Mouse (Mus musculus) ES-Bruce4 (cell line): ENCODE measurements around the gene Lsm2. TPM values are rescaled to one million over a fixed set of nuclear protein-coding genes. Genes with fewer than 3 reads are reported as not detected.
"Not testable (repeated sequence)": the region's sequence is repeated elsewhere in the genome, so short reads cannot be mapped to it uniquely, and the experiment has no call there.

Experiments
- H3K27ac ChIP-seq: 2 replicates; pipeline ENCODE4 v1.5.1; 2012; ENCODE audit warnings: low read length, inconsistent platforms; ENCODE audit not compliant: insufficient read depth
- H3K27me3 ChIP-seq: 2 replicates; pipeline ENCODE4 v1.6.1; 2012; ENCODE audit warnings: mild to moderate bottlenecking, low read length, inconsistent platforms; ENCODE audit not compliant: control insufficient read depth, poor library complexity, insufficient read depth, severe bottlenecking
- H3K36me3 ChIP-seq: 2 replicates; pipeline ENCODE4 v1.6.1; 2012; ENCODE audit warnings: inconsistent platforms, mild to moderate bottlenecking, low read length, moderate library complexity; ENCODE audit not compliant: control insufficient read depth, poor library complexity, insufficient read depth, severe bottlenecking
- H3K4me1 ChIP-seq: one replicate; pipeline ENCODE4 v1.8.1; 2011; ENCODE audit warnings: low read length; ENCODE audit not compliant: control insufficient read depth, insufficient read depth
- H3K4me3 ChIP-seq: 2 replicates; pipeline ENCODE4 v1.5.1; 2011; ENCODE audit warnings: low read depth, mild to moderate bottlenecking, low read length
- H3K9ac ChIP-seq: 2 replicates; pipeline ENCODE4 v1.6.1; 2012; ENCODE audit warnings: low read depth, mild to moderate bottlenecking, inconsistent platforms; ENCODE audit not compliant: poor library complexity, severe bottlenecking
- H3K9me3 ChIP-seq: replicated peaks from 2 replicates; pipeline ENCODE4 v1.6.1; 2012; ENCODE audit warnings: mild to moderate bottlenecking, low read length, inconsistent platforms; ENCODE audit not compliant: control insufficient read depth, poor library complexity, insufficient read depth, severe bottlenecking
- CTCF ChIP-seq: IDR thresholded peaks from one replicate; pipeline ENCODE4 v1.8.1; 2011; ENCODE audit warnings: low read depth, low read length
- EP300 ChIP-seq: IDR thresholded peaks from 2 replicates; pipeline ENCODE4 v1.6.1; 2011; ENCODE audit warnings: low read depth, low read length; ENCODE audit not compliant: insufficient read depth
- POLR2A ChIP-seq: IDR thresholded peaks from one replicate; pipeline ENCODE4 v1.8.1; 2011; ENCODE audit warnings: low read length; ENCODE audit not compliant: insufficient read depth
- polyA plus RNA-seq: library from polyadenylated mRNA; stranded (reverse); fragments of >200 nt; gene quantifications from 2 replicates; pipeline ENCODE4 v1.2.4, GENCODE M21; 2011; ENCODE audit warnings: low read depth; ENCODE audit not compliant: missing spikeins, insufficient read depth, insufficient read length

Lsm2 gene
- polyA plus RNA-seq, 1 experiment, result 166 TPM

GRCm38 (mm10) chr17:34943128-34943815 is 38.4 kb upstream of the Lsm2 start:
- Histone ChIP-seq H3K27me3 (no peaks in the 10 kb centered on the region), H3K9me3 (no peaks in the 10 kb centered on the region), H3K4me3 (no peak overlapping the region), H3K4me1 (no peaks in the 10 kb centered on the region), H3K27ac (no peak overlapping the region), H3K36me3 (no peaks in the 10 kb centered on the region), H3K9ac (no peak overlapping the region)
- TF ChIP-seq CTCF (no peak), EP300 (no peak), POLR2A (no peak)

- H3K4me3 ChIP-seq, result no peak overlapping the region
- peaks cover under 1% of the 10 kb centered on the region; the same call in 1 of the 2 replicates for H3K36me3 ChIP-seq
- H3K27me3 ChIP-seq, result no peaks in the 10 kb centered on the region
- no peak overlapping the region for H3K9ac ChIP-seq
- no peaks in the 10 kb centered on the region for H3K4me1 ChIP-seq
- H3K27ac ChIP-seq, result no peak overlapping the region
- no peak for TF ChIP-seq POLR2A
- TF ChIP-seq CTCF, result no peak
- no peaks in the 10 kb centered on the region for H3K9me3 ChIP-seq
Measured at GRCm38 (mm10) chr17:34944362-34944761, 37.3 kb upstream of the Lsm2 start.

- H3K36me3 ChIP-seq, result peaks cover 22% of the 10 kb centered on the region
- H3K9ac ChIP-seq, result no peak overlapping the region
- TF ChIP-seq CTCF, result no peak
- no peak for TF ChIP-seq POLR2A
- no peak for TF ChIP-seq EP300
- H3K9me3 ChIP-seq, result no peaks in the 10 kb centered on the region
- H3K4me3 ChIP-seq, result no peak overlapping the region
- no peaks in the 10 kb centered on the region for H3K4me1 ChIP-seq
- no peaks in the 10 kb centered on the region for H3K27me3 ChIP-seq
- no peak overlapping the region for H3K27ac ChIP-seq
Measured at GRCm38 (mm10) chr17:34946486-34947140, 35.0 kb upstream of the Lsm2 start.

- no peaks in the 10 kb centered on the region for H3K4me1 ChIP-seq
Measured at GRCm38 (mm10) chr17:34947606-34948005, 34.1 kb upstream of the Lsm2 start.

GRCm38 (mm10) chr17:34948721-34949552 is 32.7 kb upstream of the Lsm2 start:
- Histone ChIP-seq H3K36me3 (peaks cover 26% of the 10 kb centered on the region), H3K9ac (0 out of 2 replicates have a peak overlapping the region, but pooled peaks have one; percentile 99), H3K27ac (peak overlapping the region; percentile 97)
- H3K27me3 ChIP-seq, H3K4me3 ChIP-seq, H3K9me3 ChIP-seq, H3K4me1 ChIP-seq: not testable (repeated sequence)

More at GRCm38 (mm10) chr17:34947606-34948005, 34.1 kb upstream of the Lsm2 start:
- no peak overlapping the region for H3K9ac ChIP-seq
- H3K36me3 ChIP-seq, result peaks cover 26% of the 10 kb centered on the region
- TF ChIP-seq CTCF (peak; percentile 45), EP300 (no peak), POLR2A (no peak)
- H3K4me3 ChIP-seq, result no peak overlapping the region
- no peaks in the 10 kb centered on the region for H3K27me3 ChIP-seq
- no peaks in the 10 kb centered on the region for H3K9me3 ChIP-seq
- no peak overlapping the region for H3K27ac ChIP-seq

- peak overlapping the region; percentile 97 for H3K27ac ChIP-seq
Measured at GRCm38 (mm10) chr17:34949553-34949969, 32.1 kb upstream of the Lsm2 start.

More at GRCm38 (mm10) chr17:34949553-34949969, 32.1 kb upstream of the Lsm2 start:
- TF ChIP-seq EP300, result no peak
- no peak for TF ChIP-seq POLR2A
- no peak for TF ChIP-seq CTCF
- Histone ChIP-seq H3K9me3 (no peaks in the 10 kb centered on the region), H3K4me1 (no peaks in the 10 kb centered on the region), H3K4me3 (no peak overlapping the region), H3K36me3 (peaks cover 26% of the 10 kb centered on the region), H3K9ac (peak overlapping the region; percentile 99; the same call in 1 of the 2 replicates), H3K27me3 (no peaks in the 10 kb centered on the region)
